Mouse (Mus musculus) heart, postnatal 14 days (tissue): ENCODE data around the gene Yme1l1. TPM values are rescaled to one million over a fixed set of nuclear protein-coding genes. Genes with fewer than 3 reads are reported as not detected.

Source experiments
- DNase-seq, 2 experiments: peaks; one replicate each; pipeline ENCODE4 v3.0.0; 2021 to 2022
- intact Hi-C: fragments of 180-260 bp; cut with DNase I; formaldehyde crosslinking; loops from one replicate; pipeline ENCODE4 v1.15.1; 2025
- long read RNA-seq, 2 experiments: library from polyadenylated mRNA; stranded (forward); transcript quantifications; one replicate each; pipeline ENCODE4 v2.0.0; 2021
- total RNA-seq, 2 experiments: library from RNA; stranded (reverse); gene quantifications; 2 replicates each; pipeline ENCODE4 v1.2.3; 2021

Gene Yme1l1
- total RNA-seq, result 10 to 100 TPM; 65.2 to 66.8 TPM
- long read RNA-seq, experiment 1, full-length matches to known transcripts, result 60 of 66 reads
- long read RNA-seq, experiment 1, partial matches to known transcripts, result 3 of 66 reads
- long read RNA-seq, experiment 1, other reads (novel, unspliced or antisense), result 3 of 66 reads
- long read RNA-seq, experiment 2, full-length matches to known transcripts, result 60 of 65 reads
- long read RNA-seq, experiment 2, partial matches to known transcripts, result 4 of 65 reads
- long read RNA-seq, experiment 2, other reads (novel, unspliced or antisense), result 1 of 65 reads

DNA sequence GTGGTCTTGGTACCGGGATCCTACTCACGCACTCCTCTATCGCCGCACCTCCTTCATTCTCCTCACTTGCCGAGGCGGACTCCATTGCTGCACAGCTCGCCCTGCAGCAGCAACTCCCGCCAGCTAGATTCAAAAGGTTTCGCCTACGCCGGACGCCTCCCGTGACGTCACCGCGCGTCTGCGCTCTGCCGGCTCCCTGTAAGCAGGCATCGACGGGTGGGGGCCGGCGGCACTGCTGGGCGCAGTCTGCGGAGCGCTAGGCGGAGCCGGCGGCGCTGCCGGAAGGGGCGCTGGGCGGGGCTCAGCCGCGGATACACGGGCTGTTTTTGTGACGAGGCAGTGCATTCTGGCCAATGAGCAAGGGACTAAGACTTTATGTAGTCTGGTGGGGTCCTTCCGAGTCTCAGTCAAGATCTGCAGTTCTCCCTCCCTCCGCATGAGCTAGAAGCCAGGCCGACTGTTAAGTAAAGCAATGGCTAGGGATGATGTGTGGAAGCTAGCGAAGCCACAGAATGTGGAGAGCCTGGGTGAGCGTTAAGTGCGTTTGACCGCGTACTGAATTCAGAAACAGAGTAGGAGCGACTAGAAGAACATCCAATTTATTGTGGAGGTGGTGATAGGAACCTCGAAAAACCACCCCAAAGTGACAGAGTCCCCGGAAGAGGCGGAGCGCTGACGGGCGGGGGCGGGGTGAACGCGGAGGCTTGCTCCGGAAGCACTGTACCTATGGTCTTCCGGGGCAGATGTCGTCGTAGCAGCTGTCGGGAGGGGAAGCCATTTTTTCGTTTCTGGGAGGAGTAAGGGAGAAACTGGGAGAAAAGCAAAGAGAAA, at the start of gene Yme1l1, which contains the start of gene Mastl:
Gene Yme1l1, plus strand, starts transcription at position 593 of the 831 bp plus-strand sequence.
Gene Mastl, minus strand, starts transcription at position 248 of the 831 bp plus-strand sequence.
- intact Hi-C loops, result no loop called here
- DNase-seq, result peak; percentile 98

DNA sequence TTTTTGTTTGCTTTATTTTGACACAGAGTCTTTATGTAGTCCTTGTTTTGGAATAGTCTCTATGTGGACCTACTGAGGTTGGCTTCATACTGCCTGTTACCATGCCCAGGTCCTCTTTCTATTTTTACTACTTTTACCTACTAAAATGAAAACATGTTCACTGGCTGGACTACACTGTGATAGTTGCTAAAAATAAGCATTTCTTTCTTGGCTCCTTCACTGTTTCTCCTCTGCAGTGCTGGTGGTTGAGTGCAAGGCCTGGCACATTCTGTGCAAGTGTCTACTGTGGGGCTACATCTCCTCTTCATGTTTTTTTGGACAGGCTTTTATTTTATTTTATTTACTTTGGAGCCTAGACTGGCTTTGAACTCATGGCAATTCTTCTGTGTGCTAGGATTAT, 36.6 kb upstream of the Yme1l1 start:
- DNase-seq, result no peak
- intact Hi-C loops, result no loop called here

DNA sequence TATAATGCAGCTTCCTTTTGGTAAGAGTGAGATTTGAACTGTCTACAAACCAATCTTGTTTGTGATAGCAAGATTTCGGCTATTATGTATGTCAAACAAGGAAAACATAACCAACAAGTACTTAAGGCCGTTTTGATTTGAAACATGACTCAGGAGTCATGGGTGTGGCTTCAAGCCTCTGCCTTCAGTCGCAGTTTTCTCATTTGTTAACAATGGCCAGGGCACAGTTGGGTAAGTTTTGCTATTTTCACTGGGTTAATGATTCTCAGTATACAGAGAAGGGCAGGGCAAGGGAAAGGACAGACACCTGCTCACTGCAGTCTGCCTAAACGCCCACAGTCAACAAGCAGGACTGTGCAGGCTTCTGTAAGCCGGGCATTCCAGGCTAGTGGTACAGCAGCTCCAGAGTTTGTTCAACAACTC, 959 bp upstream of the Yme1l1 start:
- no peak for DNase-seq
- intact Hi-C loops, result no loop called here

DNA sequence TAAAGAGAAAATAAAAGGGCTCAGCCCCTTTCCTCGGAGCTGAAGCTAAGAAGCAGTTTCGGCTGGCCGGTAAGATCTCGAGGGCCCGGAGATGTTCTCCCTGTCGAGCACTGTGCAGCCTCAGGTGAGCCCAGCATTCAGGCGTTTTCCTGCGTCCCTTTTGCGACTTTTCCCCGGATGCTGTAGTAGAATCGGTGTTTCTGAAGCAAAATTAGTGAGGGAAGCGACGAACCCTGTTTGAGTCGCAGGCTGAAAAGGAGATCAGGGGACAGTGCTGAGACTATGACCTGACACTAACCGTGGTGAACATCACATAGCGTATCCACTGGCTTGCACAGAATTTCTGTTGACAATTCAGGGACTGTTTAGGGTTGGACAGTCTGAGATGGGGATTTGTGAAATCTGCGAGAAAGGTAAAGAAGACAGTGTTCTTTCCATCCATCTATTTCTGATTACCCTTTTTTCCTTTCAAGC, 476 bp downstream of the Yme1l1 start:
- no peak for DNase-seq
- intact Hi-C loops, result no loop called here

DNA sequence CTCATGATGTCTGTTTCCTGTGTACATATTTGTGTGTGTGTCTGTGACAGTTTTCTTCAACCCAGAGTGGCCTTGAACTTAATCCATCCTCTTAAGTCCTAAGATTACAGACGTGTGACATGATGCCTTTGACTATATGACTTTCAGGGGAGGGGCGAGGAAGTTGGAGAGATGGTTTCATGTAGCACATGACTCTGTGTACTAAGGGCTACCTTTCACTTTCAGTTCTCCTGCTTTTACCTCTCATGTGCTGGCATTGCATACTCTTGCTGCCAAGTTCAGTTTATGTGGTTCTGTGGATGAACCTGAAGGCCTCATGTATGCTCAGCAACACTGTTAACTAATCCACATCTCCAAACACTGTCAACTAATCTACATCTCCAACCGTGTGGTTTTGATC, 16.1 kb downstream of the Yme1l1 start:
- no peak for DNase-seq
- intact Hi-C loops, result no loop called here

DNA sequence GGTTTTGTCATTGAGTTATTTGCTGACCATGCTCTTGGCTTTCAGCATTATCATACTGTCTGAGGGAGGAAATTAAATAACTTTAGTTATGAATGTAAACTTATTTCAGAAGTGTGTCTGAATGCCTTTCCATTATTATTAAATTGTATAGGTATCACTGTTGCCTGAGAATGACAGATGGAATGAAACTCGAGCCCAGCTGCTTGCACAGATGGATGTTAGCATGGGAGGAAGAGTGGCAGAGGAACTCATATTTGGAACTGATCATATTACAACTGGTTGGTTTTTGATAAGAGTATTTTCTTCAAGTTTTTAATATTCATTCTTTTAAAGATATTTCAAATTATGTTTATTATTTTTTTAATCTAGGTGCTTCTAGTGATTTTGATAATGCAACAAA, 38.2 kb downstream of the Yme1l1 start:
- intact Hi-C loops, result loop anchor here (10.0 kb wide), 1 partner anchor 260 kb away; no protein-coding TSS in a partner anchor
- DNase-seq, result no peak

DNA sequence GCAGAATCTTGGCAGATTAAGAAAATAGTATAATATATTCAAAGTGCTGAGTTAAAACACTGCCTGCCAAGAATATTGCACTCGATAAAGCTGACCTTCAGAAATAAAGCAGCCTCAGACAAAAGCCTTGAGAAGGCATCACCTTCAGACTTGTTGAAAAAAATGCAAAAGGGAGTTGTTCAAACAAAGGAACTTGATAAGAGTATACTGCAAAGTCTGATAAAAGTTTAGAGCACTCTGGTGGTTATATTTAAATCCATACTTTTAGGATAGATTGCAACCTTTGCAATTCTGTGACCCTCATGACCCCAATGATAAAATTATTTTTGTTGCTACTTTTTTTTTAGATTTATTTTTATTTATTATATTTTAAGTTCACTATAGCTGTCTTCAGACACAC, 44.9 kb downstream of the Yme1l1 start:
- DNase-seq, result no peak
- intact Hi-C loops, result no loop called here

DNA sequence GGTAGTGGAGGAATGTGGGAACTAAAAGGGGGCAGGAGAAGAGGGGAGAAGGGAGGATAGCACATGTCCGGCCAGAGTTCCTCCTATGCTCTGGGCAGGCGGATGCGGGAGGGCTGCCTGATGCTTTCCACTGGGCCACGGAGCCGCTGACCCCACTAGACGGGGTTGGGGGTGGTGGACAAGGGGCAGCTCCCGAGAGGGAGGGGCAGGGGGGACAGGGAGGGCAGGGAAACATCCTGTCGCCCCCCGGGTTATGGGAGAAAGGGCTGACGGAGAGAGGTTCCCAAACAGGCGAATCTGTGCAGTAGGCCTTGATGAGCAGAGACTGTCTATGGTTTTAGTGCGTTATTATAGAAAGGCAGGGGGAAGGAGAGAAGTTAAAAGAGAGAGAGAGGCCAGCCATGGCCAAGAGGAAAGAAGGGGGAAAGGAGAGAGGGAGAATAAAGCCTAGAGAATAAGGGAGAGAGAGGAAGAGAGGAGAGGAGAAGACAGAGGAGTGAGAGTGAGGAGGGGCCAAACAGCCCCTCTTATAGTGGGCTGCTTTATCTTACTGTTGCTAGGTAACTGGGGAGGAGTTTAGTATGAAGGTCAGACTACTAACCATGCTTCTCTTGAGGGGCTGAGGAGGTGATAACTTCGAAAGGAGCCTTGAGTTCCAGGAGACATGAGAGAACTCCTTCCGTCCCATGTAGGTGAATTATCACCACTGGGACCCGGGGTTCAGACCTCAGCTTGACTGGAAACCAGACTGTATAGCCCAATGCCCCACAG, 46.9 kb downstream of the Yme1l1 start:
- intact Hi-C loops, result no loop called here
- DNase-seq, result peak in 1 of 2 experiments; percentile 4

DNA sequence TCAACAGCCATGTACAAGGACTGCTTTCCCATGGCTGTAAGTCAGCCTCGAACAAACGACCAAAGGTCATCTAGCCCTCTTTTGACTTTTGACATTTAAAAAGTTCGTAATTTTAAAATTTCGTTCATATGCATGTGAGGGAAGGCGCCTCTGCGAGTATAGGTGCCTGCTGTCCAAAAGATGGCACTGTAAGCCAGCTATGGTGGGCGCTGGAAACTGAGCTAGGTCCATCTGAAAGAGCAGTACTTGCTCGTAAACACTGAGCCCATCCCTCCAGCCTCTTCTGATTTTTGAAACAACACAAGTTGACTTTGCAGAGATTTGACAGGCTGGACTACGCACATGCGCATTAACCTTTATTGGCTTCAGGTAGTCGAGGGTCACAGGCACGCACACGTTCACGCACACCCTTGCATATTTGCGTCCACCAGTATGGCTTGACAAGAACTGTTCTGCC, 50.9 kb downstream of the Yme1l1 start, which contains the start of gene 4931423N10Rik:
Gene 4931423N10Rik, plus strand, starts transcription at position 407 of the 457 bp plus-strand sequence.
- intact Hi-C loops, result no loop called here
- no peak for DNase-seq

DNA sequence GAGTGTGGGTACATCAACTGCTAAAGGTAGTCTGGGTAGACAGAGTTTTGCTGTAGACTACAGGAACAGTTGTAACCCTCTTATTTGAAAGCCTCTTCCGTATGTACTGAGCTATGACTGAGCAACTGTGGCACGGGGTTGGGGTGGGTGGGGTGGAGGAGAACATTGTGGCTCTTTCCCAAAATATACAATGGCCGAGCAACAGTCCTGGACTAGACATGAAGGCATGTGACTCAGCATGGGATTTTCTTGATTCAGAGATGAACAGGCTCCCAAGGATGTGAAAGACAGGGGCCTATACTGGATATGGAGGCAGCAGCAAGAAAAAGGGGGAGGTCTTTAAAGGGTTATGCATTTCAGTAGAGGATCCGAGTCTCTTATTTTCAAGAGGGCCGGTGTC, 57.5 kb downstream of the Yme1l1 start:
- intact Hi-C loops, result no loop called here
- DNase-seq, result no peak

DNA sequence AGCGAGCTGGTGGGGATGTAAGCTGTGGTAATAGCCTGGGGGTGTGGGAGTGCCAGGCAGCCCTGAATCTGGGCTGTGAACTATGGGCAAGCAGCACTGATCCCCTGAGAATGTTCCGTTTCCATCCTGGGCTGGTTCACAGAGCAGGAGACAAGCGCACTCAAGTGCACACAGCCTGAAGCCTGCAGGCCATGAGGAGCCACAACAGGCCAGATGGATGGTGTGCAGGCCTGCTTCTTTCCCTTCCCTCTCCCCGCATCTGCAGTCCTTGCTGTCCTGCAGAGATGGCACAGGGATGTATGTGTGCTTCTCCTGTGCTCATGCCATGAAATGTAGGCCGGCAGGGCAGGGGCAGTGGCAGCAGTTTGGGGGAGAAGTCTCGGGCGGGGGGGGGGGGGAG, 69.0 kb downstream of the Yme1l1 start:
- intact Hi-C loops, result no loop called here
- DNase-seq, result no peak

DNA sequence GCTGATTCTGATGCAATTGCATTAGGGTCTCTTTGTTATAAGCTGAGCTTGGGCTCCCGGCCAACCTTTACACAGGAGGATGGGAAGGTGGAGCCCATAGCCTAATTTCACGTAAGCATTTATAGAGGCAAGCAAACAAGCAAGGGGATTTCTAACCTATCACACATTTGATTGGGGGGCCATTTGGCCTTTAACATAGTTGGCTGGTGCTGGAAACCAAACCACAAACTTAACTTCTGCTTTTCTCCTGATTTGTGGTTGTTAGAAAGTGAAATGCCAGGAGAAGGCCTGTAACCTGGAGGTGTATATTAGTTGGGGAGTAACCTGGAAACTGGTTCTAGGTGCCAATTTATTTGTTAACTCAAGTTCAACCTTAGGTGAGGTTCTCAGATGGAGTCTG, 72.3 kb downstream of the Yme1l1 start:
- no peak for DNase-seq
- intact Hi-C loops, result no loop called here

DNA sequence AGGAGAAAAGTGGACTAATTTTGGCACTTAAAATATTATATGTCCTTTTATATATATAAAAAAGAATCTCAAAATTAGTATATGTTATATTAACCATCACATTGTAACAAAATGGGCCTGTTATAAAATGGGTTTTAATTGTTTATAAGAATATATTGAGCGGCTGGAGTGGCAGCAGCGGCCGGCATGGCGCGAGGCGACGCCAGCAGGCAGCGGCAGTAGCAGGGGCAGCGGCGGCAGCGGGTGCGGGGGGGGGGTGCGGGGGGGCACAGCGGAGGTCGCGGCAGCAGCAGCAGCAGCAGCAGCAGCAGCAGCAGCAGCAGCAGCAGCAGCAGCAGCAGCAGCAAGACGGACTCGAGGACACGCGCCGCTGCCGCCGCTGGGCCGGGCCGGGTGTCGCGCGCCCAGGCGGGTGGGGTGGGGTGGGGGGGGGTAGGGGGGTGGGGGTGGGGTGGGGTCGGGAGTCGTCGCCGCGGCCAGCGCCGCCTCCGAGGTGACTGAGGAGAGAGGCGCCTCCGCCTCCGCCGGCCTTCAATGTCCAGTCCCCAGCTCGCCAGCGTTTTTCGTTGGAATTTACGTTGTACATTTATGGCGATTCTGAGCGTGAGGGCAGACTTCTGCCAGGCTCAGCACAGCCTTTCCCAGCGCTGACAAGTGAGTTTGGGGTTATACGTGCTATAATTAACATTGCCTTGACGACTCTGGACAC, 78.0 kb downstream of the Yme1l1 start:
- intact Hi-C loops, result no loop called here
- peak; percentile 3 to 10 for DNase-seq

Other genes with a start within 250 kb of the Yme1l1 start
- gene Abi1, start 116.1 kb upstream of the Yme1l1 start, total RNA-seq, result 10 to 100 TPM; 29.0 to 32.6 TPM
- 10 to 100 TPM; 30.3 to 30.9 TPM for gene Acbd5, start 88.2 kb upstream of the Yme1l1 start, total RNA-seq
- gene Mastl, start 345 bp upstream of the Yme1l1 start, total RNA-seq, result 1 to 10 TPM in 1 of 2 experiments, under 1 TPM in 1; 0.84 to 1.8 TPM
- gene 4931423N10Rik, start 51.1 kb downstream of the Yme1l1 start, total RNA-seq, result not detected
- gene Nxph2, start 164.9 kb downstream of the Yme1l1 start, total RNA-seq, result not detected